In genomic region chr4:85707352-85708057, GRCm38 (mm10) we compare ENCODE assay signal across 12 mouse cellular contexts.
DNase-seq lines count a peak whose midpoint lies in the region; ATAC-seq lines count a peak whose summit lies in the region.
"Had no signal": no experiment of that assay in that cellular context is flagged by ENCODE, and none has a peak within 500 bp of the region (broad histone marks: within the 10 kb centered on the region; RNA-seq: fewer than 3 reads in every experiment).

No protein-coding gene starts in this region.

- peaks cover 13% of the 10 kb centered on the region for H3K27me3 ChIP-seq in forebrain, embryonic 16.5 days (replicated peaks; ENCODE audit: control insufficient read depth, insufficient read depth, low read length)
- peaks cover 37% of the 10 kb centered on the region for H3K27me3 ChIP-seq in midbrain, embryonic 13.5 days

- peak; percentile 10 to 13 for DNase-seq in frontal cortex, postnatal 10 days (ENCODE audit: low spot score in 2 of 2)
- DNase-seq in frontal cortex, postnatal 25 days (ENCODE audit: low spot score in 2 of 2): no peak
- DNase-seq in embryo, embryonic 10 days (ENCODE audit: low spot score): peak; percentile 52
- DNase-seq in thymus, postnatal 36 days: no peak
- no peak for DNase-seq in cerebellum, postnatal 14 days
- DNase-seq: cerebellum, adult 18-20 months; heart, postnatal 4 days; lung, adult 18-20 months had no signal

- no peak overlapping the region for H3K4me3 ChIP-seq in forebrain, embryonic 16.5 days (replicated peaks; ENCODE audit: low read length)
- no peak overlapping the region for H3K4me3 ChIP-seq in midbrain, embryonic 13.5 days (replicated peaks)
- H3K4me3 ChIP-seq: erythroblast, embryonic 14.5 days had no signal

- no peak overlapping the region for H3K9ac ChIP-seq in forebrain, embryonic 16.5 days (replicated peaks; ENCODE audit: low read depth, low read length)
- no peak overlapping the region for H3K9ac ChIP-seq in midbrain, embryonic 13.5 days (replicated peaks)

- 10% methylated on average over 7 of the region's 7 CpGs for WGBS in forebrain, embryonic 16.5 days
- 20% methylated on average over 7 of the region's 7 CpGs for WGBS in midbrain, embryonic 13.5 days

- H3K9me3 ChIP-seq in forebrain, embryonic 16.5 days (ENCODE audit: control insufficient read depth, low read length): no peaks in the 10 kb centered on the region
- no peaks in the 10 kb centered on the region for H3K9me3 ChIP-seq in midbrain, embryonic 13.5 days

- peak; percentile 93 for ATAC-seq in forebrain, embryonic 16.5 days
- peak; percentile 93 for ATAC-seq in midbrain, embryonic 13.5 days
- ATAC-seq in inflammation-experienced regulatory T-cells, adult 6 months: no peak

- H3K4me1 ChIP-seq in forebrain, embryonic 16.5 days (replicated peaks; ENCODE audit: control insufficient read depth, insufficient read depth, low read length): peaks cover 6% of the 10 kb centered on the region; the same call in 1 of the 2 replicates
- peaks cover 14% of the 10 kb centered on the region for H3K4me1 ChIP-seq in midbrain, embryonic 13.5 days (replicated peaks)

- H3K36me3 ChIP-seq in forebrain, embryonic 16.5 days (ENCODE audit: control insufficient read depth, insufficient read depth): no peaks in the 10 kb centered on the region
- no peaks in the 10 kb centered on the region for H3K36me3 ChIP-seq in midbrain, embryonic 13.5 days

- H3K27ac ChIP-seq in forebrain, embryonic 16.5 days (ENCODE audit: low read length): no peak overlapping the region
- peak overlapping the region; percentile 26; the same call in 1 of the 2 replicates for H3K27ac ChIP-seq in midbrain, embryonic 13.5 days

- H3K4me2 ChIP-seq in forebrain, embryonic 16.5 days (ENCODE audit: low read length): no peak overlapping the region
- H3K4me2 ChIP-seq in midbrain, embryonic 13.5 days (replicated peaks): no peak overlapping the region

Comparison
In these comparisons a context has a peak if more than half of its experiments do, and no peak if none do; other contexts are left out.
1. DNase-seq: peak in frontal cortex, postnatal 10 days (2 of 2) and embryo, embryonic 10 days (single experiment); none in frontal cortex, postnatal 25 days (0 of 2), thymus, postnatal 36 days (0 of 2) and cerebellum, postnatal 14 days (0 of 2).